Mouse (Mus musculus) ovary, postnatal 36 days (tissue): ENCODE results near the gene Wdr76.
"Not testable (repeated sequence)": the region's sequence is repeated elsewhere in the genome, so short reads cannot be mapped to it uniquely, and the experiment has no call there.

Source experiments
- DNase-seq: peaks from one replicate; pipeline ENCODE4 v3.0.0; 2022; ENCODE audit warnings: low spot score, mixed read lengths

Wdr76 gene

DNA sequence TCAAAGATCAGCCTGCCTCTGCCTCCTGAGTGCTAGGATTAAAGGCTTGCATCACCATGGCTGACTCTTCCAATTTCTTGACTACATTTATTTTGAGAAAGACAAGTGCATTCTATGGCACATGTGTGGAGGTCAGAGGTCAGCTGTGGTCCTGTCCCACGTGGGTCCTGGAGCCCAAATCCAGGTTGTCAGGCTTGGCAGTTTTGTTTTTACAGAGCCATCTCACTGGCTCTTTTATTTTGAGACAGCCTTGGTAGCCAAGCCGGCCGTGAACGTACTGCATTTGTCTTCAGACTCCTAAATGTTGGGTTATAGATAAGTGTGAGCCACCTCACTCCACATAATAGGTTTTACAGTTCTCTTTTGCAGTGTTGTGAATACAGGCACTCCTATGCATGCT, 12.2 kb downstream of the Wdr76 start:
- DNase-seq, result not testable (repeated sequence)

DNA sequence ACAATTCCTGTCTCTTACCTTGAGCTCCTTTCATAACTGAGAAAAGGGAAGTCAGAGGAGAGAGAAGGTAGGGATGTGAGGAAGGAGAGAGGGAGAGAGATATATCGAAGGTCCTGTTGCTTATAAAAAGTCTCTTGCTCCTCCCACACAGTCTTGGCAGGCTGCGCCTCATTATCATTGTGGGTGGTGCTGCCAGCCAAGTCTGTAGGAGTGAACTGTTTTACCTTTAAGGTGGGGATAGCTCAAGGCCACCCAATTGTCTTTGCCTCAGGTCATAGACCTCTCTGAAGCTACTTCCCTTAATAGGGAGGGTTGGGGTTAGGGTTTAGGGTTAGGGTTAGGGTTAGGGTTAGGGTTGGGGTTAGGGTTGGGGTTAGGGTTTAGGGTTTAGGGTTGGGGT, 15.5 kb downstream of the Wdr76 start:
- no peak for DNase-seq

DNA sequence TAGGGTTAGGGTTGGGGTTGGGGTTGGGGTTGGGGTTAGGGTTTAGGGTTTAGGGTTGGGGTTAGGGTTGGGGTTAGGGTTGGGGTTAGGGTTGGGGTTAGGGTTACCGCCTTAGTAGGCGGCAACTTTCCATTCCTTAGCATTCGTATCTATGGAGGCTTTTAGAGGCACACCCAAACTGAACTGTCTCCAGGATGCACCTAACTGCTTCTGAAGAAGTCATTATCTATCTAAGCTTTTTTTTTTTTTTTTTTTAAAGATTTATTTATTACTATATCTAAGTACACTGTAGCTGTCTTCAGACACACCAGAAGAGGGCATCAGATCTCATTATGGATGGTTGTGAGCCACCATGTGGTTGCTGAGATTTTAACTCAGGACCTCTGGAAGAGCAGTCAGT, 16.3 kb downstream of the Wdr76 start:
- DNase-seq, result not testable (repeated sequence)

DNA sequence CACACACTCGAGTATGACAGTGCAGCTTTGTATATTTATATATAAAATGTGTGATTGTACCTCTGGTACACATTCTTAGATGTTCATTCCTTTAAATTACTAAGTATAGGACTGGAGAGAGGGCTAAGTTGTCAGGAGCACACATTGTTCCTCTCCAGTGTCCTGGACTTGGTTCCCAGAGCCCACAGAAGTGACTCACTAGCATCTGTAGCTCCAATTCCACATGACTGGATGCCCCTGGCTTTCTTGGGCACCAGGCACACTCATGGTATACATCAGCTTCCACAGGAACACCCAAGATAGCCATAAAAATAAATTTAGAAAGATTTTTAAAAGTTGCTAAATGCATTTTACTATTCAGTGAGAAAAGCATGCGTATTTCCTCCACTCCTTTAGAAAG, 18.5 kb downstream of the Wdr76 start:
- DNase-seq, result no peak

DNA sequence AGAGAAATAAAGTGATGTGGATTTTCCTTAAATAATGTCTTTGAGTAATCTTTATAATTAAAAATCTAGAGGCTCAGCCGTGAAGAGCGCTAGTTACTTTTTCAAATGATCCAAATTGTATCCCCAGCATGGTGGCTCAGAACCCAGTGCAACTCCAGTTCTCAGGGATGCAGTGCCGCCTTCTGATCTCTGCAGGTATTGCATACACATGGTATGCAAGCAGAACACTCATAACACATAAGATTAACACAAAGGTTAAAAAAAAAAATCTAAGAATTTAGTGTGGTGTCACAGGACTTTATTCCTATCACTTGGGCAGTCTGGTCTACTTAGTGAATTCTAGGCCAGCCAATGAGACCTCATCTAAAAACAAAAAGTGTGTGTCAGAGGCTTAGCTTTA, 38.3 kb downstream of the Wdr76 start:
- no peak for DNase-seq

DNA sequence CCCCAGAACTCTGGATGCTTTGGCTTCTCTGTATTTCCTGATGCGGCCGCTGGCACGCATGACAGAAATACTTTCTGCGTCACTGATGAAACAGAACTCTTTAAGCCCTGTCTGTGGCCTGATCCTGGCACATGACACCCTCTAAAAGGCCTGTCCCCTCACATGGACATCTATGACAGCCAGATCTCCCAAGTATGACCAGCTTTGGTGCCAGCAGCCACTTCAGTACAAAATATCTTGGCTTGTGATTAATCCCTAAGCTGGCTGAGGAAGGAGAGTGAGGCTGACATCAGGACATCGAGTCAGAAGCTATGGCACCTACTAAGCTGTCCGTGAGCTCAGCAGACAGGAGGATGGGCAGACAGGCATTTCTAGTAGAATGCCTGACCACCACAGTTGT, 43.1 kb downstream of the Wdr76 start:
- no peak for DNase-seq

DNA sequence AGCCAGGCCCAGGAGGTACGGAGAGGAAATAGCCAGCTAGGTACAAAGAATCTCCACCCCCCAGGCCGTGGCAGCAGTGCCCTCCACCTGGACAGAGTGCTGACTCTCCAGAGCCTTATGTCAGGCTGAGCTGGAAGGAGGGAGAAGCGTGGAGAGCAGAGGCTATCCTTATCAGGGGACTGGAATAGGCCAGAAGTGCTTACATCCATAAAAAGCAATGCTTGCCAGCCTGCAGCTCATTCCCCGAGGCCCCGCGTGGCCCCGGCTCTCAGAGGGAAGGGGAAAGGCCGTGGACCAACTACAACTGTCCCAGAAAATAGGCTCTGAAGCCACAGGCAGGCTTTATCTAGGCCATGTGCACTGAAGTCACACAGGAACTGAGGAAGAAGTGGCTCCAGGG, 44.7 kb downstream of the Wdr76 start:
- DNase-seq, result no peak

DNA sequence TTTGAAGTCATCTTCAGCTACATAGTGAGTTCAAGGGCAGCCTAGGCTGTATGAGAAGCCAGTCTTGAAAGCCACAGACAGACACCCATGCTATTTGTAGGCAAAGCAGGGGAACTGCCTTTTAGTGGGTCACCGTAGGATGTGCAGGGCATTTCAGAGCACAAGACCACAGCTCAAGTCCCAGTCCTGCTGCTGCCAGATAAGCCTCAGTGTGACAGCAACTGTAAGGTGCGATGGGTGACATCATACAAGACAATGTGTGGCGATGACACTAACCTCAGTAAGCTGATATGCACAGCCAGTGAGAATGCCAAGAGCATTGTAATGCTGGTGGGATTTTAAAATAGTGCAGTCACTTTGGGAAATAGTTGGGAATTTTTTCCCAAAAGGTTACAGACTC, 56.6 kb downstream of the Wdr76 start:
- no peak for DNase-seq

DNA sequence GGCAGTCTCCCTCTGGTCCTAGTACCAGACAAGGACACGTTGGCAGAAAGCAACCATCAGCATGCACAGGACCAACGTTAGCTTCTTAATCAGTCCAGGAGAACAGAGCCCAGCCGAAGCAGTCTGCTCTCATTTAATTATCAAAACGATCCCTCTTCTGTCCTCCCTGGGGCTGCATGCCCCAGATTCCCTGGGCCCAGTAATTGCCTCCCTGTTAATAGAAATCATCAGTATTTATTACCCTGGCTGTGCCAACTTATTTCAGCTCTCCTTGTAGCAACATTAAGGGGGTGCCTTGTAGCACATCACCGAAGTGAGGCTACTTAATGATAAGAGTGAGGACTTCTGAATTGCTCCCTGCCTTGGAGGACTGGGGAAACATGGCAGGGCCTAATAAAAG, 59.4 kb downstream of the Wdr76 start:
- no peak for DNase-seq

DNA sequence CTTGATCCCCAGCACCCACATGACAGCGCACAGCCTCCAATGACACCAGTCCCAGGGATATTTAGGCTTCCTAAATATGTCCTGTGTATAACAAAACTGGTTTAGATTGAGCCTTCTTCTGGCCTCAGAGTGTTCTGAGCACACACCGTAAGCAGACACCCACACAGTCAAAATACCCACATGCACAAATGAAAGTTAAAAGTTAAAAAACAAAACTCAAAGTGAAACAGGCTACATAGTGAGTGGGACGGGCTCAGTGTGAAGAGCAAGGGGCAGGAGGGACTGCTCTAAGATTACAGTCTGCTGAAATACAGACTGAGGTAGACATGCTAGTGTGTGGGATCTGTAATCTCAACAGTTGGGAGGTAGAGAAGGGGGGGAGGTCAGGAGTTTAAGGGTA, 63.5 kb downstream of the Wdr76 start:
- DNase-seq, result no peak

DNA sequence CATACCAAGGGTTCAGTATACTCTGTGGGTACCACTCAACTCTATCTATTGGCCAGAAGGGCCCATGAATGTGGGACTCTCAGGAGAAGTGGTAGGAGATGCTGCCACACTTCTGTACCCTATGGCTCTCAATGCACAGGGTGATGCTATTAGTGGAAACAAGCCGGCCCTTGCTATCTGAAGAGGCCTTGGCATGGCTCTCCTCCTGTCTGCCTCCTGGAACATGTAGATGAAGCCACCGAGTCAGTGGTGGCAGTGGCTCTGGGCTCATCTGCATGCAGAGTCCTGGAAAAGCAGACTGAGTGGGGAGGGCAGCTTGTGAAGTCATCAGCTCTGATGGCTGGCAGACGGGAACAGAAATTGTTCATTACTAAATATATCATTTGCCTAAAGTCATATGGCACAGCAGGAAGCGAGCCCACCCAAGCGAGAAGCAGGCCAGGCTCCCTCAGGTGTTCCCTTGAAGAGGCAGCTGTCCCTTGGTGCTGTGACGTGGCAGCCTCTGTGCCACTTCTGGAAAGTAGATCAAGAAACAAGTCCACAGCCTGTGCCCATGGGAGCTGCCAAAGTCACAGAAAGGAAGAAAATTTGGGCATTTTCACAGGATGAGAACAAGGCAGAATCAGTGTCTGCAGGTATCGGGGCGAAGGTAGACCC, 64.6 kb downstream of the Wdr76 start:
- DNase-seq, result no peak

DNA sequence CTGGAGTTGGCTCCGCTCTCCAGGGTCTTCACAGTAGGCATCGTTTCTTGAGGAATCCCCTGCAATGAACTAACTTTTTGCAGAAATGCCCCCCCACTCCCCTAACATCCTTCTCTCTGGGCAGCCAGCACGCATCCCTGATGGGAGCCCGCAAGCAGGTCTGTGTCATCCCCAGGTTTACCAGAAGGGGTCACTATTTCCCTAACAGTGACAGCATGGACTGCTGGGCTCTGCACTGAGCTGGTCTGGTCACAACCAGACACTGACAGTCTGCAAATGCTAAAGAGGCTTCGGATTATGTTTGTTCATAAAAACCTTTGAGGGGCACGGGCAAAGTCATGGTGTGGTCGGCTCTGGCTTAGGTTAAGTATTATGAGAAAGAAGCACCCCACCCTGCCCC, 65.3 kb downstream of the Wdr76 start:
- peak; percentile 70 for DNase-seq

DNA sequence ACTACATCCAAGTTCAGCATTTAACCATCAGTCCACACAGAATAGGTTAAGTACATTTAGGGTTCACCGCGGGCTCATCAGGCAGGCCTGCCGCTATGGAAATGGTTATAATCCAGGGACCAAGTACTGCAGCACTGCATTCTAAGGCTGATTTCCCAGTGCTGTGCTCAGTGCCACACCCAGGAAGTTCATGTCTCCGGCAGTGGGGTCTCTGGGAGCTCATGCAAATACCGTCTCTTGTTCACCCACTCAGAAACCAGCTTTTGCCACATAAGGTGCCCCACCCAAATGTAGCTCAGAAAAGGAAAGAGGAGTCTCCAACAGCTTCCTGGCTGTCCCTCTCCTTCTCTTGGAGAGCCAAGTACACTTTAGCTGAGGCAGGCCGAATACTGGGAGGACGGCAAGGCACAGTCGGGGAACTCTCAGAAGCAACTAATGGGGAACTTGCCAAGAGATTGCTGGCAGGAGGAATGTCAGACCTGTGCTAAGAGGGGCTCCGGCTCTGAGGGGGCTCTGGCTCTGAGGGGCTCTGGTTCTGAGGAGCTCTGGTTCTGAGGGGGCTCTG, 67.6 kb downstream of the Wdr76 start:
- DNase-seq, result no peak

DNA sequence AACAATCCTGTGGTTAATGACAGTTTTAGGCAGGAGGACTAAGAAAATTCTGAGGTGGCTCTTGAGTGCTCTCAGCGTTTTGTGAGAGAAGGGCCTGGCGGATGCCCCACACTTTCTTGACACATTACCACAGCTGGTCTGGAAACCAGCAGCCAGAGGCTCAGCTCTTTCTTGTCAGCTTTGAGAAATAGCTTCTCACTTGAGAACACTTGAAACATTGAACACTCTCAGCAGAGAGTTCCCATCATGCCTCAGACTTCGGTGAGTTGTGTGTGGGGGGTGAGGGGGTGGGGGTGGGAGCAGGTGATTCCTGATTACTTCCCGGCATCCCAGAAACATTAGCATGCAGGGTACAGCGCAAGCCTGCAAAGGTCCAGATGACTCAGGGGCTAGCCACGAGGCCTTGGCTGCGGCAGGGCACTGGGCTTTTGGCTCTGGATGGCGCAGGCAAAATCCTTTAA, 69.2 kb downstream of the Wdr76 start:
- DNase-seq, result no peak

DNA sequence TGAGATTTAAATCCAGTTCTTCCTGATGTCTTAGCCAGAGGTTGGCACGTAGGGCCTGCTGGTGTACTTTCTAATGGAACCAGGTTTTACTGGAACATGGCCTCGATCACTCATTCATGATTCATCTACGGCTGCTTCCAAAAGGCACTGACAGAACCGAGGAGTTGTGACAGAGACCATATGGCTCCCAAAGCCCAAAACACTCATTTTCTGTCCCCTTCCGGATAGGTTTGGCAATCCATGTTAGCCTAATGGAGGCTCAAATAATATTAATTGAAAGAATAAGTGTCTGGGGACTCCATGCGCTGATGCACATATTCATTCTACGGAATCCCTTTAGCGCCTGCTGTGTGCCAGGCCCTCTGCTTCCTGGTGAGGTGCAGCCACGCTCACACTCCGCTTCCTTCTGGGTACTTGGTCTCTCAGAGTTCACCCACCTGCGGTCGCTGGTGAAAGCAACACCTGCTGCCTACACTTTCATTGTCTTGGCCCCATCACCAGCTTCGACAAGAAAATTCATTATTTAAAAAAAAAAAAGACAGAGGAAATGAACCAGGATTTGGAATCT, 76.4 kb downstream of the Wdr76 start:
- no peak for DNase-seq

DNA sequence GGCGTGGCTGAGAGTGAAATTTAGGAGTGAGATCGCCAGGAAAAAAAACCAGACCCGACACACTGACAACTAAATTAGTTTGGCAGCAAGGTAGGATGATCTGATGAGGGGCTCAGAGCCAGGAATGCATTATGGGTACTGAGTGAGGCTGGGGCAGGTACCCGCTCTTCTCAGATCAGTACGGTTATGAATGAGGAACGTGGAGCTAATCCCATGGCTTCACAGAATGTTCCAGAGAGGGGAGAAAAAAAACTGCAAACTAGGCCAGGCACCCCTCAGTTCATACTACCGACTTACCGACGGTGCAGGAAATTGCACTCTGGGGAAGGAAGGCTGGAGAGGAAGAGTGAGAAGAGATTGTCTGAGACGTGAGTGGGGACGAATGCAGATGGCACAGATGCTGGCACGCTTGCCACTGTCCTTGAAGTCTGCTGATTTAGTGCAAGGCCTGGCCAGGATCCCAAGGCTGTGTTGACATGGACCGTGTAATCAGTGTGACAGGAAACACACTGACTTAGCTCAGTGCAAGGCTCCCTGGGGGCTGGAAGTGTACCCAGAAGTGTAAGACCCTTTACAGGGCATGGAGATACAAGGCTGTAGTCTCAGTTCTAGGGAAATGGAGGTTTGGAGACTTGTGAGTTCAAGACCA, 77.1 kb downstream of the Wdr76 start:
- peak; percentile 73 for DNase-seq

DNA sequence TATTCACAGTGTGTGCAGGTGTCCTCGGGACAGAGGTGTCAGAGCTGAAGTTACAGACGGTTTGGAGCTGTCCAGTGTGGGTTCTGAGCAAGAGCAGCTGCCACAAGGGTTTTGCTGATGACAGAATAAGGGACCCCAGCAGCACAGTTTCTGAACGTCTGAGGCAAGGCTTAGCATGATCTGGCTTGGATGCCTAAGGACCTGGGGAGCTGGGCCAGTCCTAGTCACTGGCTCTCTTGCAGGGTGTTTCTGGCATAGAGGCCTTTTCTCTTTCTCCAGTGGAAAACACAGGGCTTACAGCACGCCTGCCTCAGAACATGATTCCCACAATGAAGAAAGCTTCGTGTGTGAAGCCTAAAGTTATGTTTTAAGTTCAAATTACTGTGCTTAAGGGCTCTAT, 78.2 kb downstream of the Wdr76 start:
- no peak for DNase-seq

DNA sequence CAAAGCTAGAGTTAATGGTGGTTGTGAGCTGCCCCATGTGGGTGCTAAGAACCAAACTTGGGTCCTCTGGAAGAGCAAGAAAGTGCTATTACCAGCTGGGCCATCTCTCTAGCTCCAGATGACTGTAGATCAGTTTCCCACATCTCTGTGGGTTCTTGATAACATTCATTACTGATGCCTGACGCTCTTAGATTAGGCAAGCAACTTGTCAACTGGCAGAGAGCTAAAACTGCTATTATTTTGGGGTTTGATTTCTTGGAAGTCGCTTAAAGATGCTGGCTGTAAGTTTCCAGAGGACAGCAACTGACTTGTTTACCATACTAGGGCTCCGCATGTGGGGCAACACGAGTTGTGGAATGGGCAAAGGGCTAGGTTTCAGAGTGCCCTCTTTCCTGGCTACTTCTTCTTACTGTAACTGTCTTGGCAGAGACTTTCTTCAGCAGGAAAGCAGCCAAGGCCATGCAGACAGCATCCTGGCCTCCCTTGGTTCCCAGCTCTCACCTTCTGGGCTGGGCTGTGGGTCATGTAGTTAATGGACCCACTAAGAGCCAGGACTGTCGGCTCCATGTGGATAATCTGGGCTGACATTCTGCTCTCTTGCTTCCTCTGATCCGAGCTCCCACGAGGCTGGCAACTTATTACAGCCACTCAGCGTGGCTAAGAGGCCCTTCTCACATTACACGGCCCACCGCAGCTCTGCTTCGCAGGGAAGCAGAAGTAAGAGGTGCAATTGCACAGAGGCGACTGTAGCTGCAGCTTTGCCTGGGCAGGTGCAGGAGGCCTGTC, 81.2 kb downstream of the Wdr76 start:
- no peak for DNase-seq

DNA sequence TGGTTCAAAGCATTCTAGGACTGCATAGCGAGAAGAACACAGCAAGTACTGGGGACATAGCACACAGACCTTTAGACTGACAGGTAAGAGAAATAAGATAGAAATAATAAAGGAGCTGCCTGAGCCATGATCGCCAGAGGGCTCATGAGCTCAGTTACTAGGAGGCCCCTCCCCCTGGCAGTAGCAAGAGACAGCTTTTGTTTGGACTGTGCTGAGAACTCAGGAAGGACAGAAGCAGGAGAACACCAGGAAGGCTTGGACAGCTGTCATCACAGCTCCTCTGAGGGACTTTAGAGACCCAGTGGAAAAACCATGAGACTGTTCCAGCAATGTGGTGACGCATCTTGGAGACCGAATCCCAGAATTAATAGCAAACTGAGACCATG, 81.8 kb downstream of the Wdr76 start:
- no peak for DNase-seq

DNA sequence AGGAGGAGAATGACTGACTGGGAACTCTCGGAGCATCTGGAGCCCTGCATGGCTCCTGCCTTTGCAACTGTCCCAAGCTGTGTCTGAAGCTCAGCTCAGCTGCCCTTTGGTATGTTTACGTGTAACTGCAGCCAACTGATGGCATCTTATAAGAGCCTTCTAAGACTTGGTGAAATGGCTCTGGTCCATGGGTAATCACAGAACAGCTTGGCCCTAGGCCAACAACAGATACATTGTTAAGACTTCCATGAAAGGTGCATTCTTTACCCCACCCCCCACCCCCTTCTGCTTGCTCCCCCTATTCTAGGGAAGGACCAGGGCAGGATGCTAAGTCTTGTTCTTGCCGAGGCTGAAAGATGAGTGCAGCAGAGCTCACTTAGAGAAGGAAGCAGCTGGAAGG, 87.6 kb downstream of the Wdr76 start:
- no peak for DNase-seq
